Comparison of ENCODE assay signal across 15 mouse cellular contexts in genomic region chr17:75439062-75439461, GRCm38 (mm10). TPM values are rescaled to one million over a fixed set of nuclear protein-coding genes. Genes with fewer than 3 reads are reported as not detected.
DNase-seq lines count a peak whose midpoint lies in the region; ATAC-seq and TF ChIP-seq lines count a peak whose summit lies in the region.
"Had no signal": no experiment of that assay in that cellular context is flagged by ENCODE, and none has a peak within 500 bp of the region (broad histone marks: within the 10 kb centered on the region; RNA-seq: fewer than 3 reads in every experiment).

No protein-coding gene starts in this region.

- no peak for DNase-seq in forebrain, postnatal 0 days
- no peak for DNase-seq in kidney, postnatal 36 days
- no peak for DNase-seq in Patski (ENCODE audit: low read depth, low spot score)
- DNase-seq in urinary bladder, postnatal 36 days (ENCODE audit: low spot score in 2 of 2) = no peak
- DNase-seq: B cell, adult 2 months; cerebellum, postnatal 25 days; heart, postnatal 36 days; thymus, adult 18-20 months had no signal

- no peak overlapping the region for H3K4me2 ChIP-seq in forebrain, embryonic 13.5 days
- H3K4me2 ChIP-seq in forebrain, postnatal 0 days (ENCODE audit: low read depth) = no peak overlapping the region
- H3K4me2 ChIP-seq in kidney, embryonic 14.5 days (replicated peaks; ENCODE audit: low read depth, low read length) = peak overlapping the region; percentile 17; the same call in 1 of the 2 replicates
- H3K4me2 ChIP-seq in midbrain, embryonic 12.5 days (replicated peaks) = no peak overlapping the region
- no peak overlapping the region for H3K4me2 ChIP-seq in intestine, embryonic 16.5 days (ENCODE audit: low read depth, low read length)
- H3K4me2 ChIP-seq: limb, embryonic 15.5 days had no signal

- no peaks in the 10 kb centered on the region for H3K9me3 ChIP-seq in forebrain, embryonic 13.5 days (replicated peaks)
- H3K9me3 ChIP-seq in forebrain, postnatal 0 days (ENCODE audit: low read length) = no peaks in the 10 kb centered on the region
- no peaks in the 10 kb centered on the region for H3K9me3 ChIP-seq in kidney, embryonic 14.5 days (ENCODE audit: control insufficient read depth, low read length)
- no peaks in the 10 kb centered on the region for H3K9me3 ChIP-seq in midbrain, embryonic 12.5 days
- no peaks in the 10 kb centered on the region for H3K9me3 ChIP-seq in intestine, embryonic 16.5 days (ENCODE audit: control insufficient read depth, low read length)
- H3K9me3 ChIP-seq: limb, embryonic 15.5 days had no signal

- CTCF ChIA-PET in Patski (lab: Charles Lee) = no interaction called here

- ATAC-seq in forebrain, embryonic 13.5 days = peak; percentile 31; the same call in 1 of the 2 replicates
- no peak for ATAC-seq in forebrain, postnatal 0 days
- peak; percentile 57 for ATAC-seq in kidney, embryonic 14.5 days (ENCODE audit: low FRiP score, low TSS enrichment)
- ATAC-seq in Patski = peak; percentile 25
- ATAC-seq in midbrain, embryonic 12.5 days (ENCODE audit: low FRiP score, low read depth) = peak; percentile 80
- ATAC-seq in intestine, embryonic 16.5 days = no peak
- ATAC-seq: activated CD4-positive, CD25-positive, alpha-beta regulatory T cell, adult 4 months had no signal

- H3K4me3 ChIP-seq in forebrain, embryonic 13.5 days = no peak overlapping the region
- no peak overlapping the region for H3K4me3 ChIP-seq in forebrain, postnatal 0 days (ENCODE audit: low read depth, low read length)
- H3K4me3 ChIP-seq in kidney, embryonic 14.5 days (ENCODE audit: low read length) = no peak overlapping the region
- no peak overlapping the region for H3K4me3 ChIP-seq in midbrain, embryonic 12.5 days
- H3K4me3 ChIP-seq in intestine, embryonic 16.5 days (ENCODE audit: low read length) = no peak overlapping the region
- H3K4me3 ChIP-seq: limb, embryonic 15.5 days had no signal

- no peak for TF ChIP-seq CTCF in forebrain, postnatal 0 days (IDR thresholded peaks at IDR 0.05; ENCODE audit: low read depth)
- no peak for TF ChIP-seq CTCF in Patski (IDR thresholded peaks at IDR 0.05)

- H3K4me1 ChIP-seq in forebrain, embryonic 13.5 days = no peaks in the 10 kb centered on the region
- no peaks in the 10 kb centered on the region for H3K4me1 ChIP-seq in forebrain, postnatal 0 days (ENCODE audit: insufficient read depth)
- peaks cover 7% of the 10 kb centered on the region; the same call in 1 of the 2 replicates for H3K4me1 ChIP-seq in kidney, embryonic 14.5 days (ENCODE audit: control insufficient read depth, insufficient read depth, low read length)
- no peaks in the 10 kb centered on the region for H3K4me1 ChIP-seq in midbrain, embryonic 12.5 days
- no peaks in the 10 kb centered on the region for H3K4me1 ChIP-seq in intestine, embryonic 16.5 days (ENCODE audit: control insufficient read depth, insufficient read depth, low read length)

- POLR2A ChIA-PET in Patski (lab: Charles Lee) = no interaction called here

- in situ Hi-C loops in Patski (cut with MboI; ENCODE audit: low pct_unique_long_range_greater_than_20kb) = no loop called here

- no peak overlapping the region for H3K27ac ChIP-seq in forebrain, embryonic 13.5 days
- no peak overlapping the region for H3K27ac ChIP-seq in forebrain, postnatal 0 days (ENCODE audit: low read depth, low read length)
- H3K27ac ChIP-seq in kidney, embryonic 14.5 days (ENCODE audit: low read depth, low read length) = no peak overlapping the region
- H3K27ac ChIP-seq in midbrain, embryonic 12.5 days (replicated peaks) = no peak overlapping the region
- H3K27ac ChIP-seq in intestine, embryonic 16.5 days (ENCODE audit: low read length) = no peak overlapping the region
- H3K27ac ChIP-seq: limb, embryonic 15.5 days had no signal

- H3K9ac ChIP-seq in forebrain, embryonic 13.5 days = no peak overlapping the region
- no peak overlapping the region for H3K9ac ChIP-seq in forebrain, postnatal 0 days
- no peak overlapping the region for H3K9ac ChIP-seq in kidney, embryonic 14.5 days (ENCODE audit: low read depth, low read length)
- no peak overlapping the region for H3K9ac ChIP-seq in midbrain, embryonic 12.5 days (replicated peaks)
- no peak overlapping the region for H3K9ac ChIP-seq in intestine, embryonic 16.5 days (ENCODE audit: low read depth, low read length)
- H3K9ac ChIP-seq: limb, embryonic 15.5 days had no signal

- WGBS in forebrain, embryonic 13.5 days = 79% methylated on average over 14 of the region's 14 CpGs
- 78% methylated on average over 14 of the region's 14 CpGs for WGBS in forebrain, postnatal 0 days
- 54% methylated on average over 14 of the region's 14 CpGs for WGBS in kidney, embryonic 14.5 days
- WGBS in midbrain, embryonic 12.5 days = 69% methylated on average over 14 of the region's 14 CpGs
- WGBS in intestine, embryonic 16.5 days = 82% methylated on average over 14 of the region's 14 CpGs

- no peaks in the 10 kb centered on the region for H3K27me3 ChIP-seq in forebrain, embryonic 13.5 days
- H3K27me3 ChIP-seq in forebrain, postnatal 0 days (ENCODE audit: insufficient read depth, low read length) = no peaks in the 10 kb centered on the region
- H3K27me3 ChIP-seq in kidney, embryonic 14.5 days (ENCODE audit: control insufficient read depth, insufficient read depth, low read length) = no peaks in the 10 kb centered on the region
- H3K27me3 ChIP-seq in Patski = no peaks in the 10 kb centered on the region
- H3K27me3 ChIP-seq in midbrain, embryonic 12.5 days = no peaks in the 10 kb centered on the region
- H3K27me3 ChIP-seq in intestine, embryonic 16.5 days (replicated peaks; ENCODE audit: control insufficient read depth, insufficient read depth, low read length) = no peaks in the 10 kb centered on the region
- H3K27me3 ChIP-seq: limb, embryonic 15.5 days had no signal

- H3K36me3 ChIP-seq in forebrain, embryonic 13.5 days (ENCODE audit: poor library complexity, severe bottlenecking) = no peaks in the 10 kb centered on the region
- no peaks in the 10 kb centered on the region for H3K36me3 ChIP-seq in forebrain, postnatal 0 days (ENCODE audit: insufficient read depth)
- no peaks in the 10 kb centered on the region for H3K36me3 ChIP-seq in kidney, embryonic 14.5 days (ENCODE audit: control insufficient read depth, insufficient read depth, low read length)
- no peaks in the 10 kb centered on the region for H3K36me3 ChIP-seq in midbrain, embryonic 12.5 days
- no peaks in the 10 kb centered on the region for H3K36me3 ChIP-seq in intestine, embryonic 16.5 days (ENCODE audit: control insufficient read depth, insufficient read depth, low read length)
- H3K36me3 ChIP-seq: limb, embryonic 15.5 days had no signal

RNA-seq across cellular contexts. Expression of gene Rasgrp3, which starts 3.4 kb away (rescaled TPM):
- polyA plus RNA-seq in forebrain, embryonic 13.5 days (2015; fragmentation: Nextera tagmentation; extraction: Ambion mirVana) = 4.8 and 5.0 TPM in 2 replicates
- total RNA-seq in forebrain, postnatal 0 days (2014; rRNA removed) = 5.5 and 13.8 TPM in 2 replicates
- polyA plus RNA-seq in forebrain, postnatal 0 days (2015; fragmentation: Nextera tagmentation; extraction: Ambion mirVana) = 4.4 and 4.5 TPM in 2 replicates
- polyA plus RNA-seq in kidney, embryonic 14.5 days (2014; fragmentation: Nextera tagmentation; extraction: Ambion mirVana) = 20.3 and 28.8 TPM in 2 replicates
- polyA plus RNA-seq in Patski (2021) = 24.2 TPM
- 5.7 and 7.4 TPM in 2 replicates for polyA plus RNA-seq in midbrain, embryonic 12.5 days (2016; fragmentation: Nextera tagmentation; extraction: Ambion mirVana)
- 9.5 and 10.7 TPM in 2 replicates for polyA plus RNA-seq in intestine, embryonic 16.5 days (2015; fragmentation: Nextera tagmentation; extraction: Ambion mirVana)
- total RNA-seq: MEL had no signal

Comparison
In these comparisons a context has a peak if more than half of its experiments do, and no peak if none do; other contexts are left out.
1. ATAC-seq: peak in forebrain, embryonic 13.5 days (single experiment), kidney, embryonic 14.5 days (single experiment), Patski (single experiment) and midbrain, embryonic 12.5 days (single experiment); none in forebrain, postnatal 0 days (single experiment) and intestine, embryonic 16.5 days (single experiment).